Mouse (Mus musculus): ENCODE results near the gene Sertad2.

The Sertad2 gene

DNA sequence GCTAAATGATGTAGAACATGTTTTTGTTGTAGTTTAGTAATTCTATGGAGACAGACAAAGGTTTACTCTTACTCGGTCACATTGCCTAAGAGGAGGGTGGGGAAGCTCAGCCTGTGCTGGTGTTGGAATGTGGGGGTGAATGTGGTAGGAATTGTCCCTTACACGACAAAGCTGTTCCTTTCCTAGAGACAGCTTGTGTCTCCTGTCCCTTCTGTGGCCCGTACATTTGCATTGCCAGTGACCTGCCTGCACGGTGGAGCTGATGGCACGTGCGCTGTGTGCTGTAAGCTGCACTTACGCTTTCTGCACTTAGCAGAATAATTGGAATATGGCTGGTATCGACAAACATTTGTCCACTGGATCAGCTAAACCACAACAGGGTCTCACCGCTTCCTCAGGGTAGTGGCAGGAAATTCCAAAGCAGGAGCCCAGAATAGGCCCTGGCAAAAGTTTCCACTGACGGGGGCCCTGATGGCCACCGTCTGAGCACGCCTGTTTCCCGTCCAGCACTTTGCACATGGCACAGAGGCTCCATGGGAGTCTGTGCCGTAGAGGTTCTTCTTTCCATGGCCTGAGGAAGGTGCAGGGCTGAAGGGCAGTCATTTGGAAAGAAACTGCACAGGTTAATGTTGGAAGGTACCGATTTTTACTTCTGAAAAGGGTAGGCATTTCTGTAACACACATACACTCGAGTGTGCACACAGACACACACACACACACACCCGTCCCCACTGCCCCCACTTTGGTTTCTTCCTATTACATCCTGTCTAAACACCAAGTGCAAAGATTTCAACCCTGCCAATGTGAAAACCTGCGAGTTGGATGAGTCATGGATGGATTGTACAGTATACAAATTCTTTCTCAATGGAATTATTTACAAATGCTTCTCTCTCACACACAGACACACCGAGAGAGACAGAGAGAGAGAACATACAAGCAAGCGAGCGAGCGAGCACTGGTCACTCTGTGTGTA is 51.5 kb downstream of the Sertad2 start:
- DNase-seq (ENCODE audit: low spot score) = no peak

DNA sequence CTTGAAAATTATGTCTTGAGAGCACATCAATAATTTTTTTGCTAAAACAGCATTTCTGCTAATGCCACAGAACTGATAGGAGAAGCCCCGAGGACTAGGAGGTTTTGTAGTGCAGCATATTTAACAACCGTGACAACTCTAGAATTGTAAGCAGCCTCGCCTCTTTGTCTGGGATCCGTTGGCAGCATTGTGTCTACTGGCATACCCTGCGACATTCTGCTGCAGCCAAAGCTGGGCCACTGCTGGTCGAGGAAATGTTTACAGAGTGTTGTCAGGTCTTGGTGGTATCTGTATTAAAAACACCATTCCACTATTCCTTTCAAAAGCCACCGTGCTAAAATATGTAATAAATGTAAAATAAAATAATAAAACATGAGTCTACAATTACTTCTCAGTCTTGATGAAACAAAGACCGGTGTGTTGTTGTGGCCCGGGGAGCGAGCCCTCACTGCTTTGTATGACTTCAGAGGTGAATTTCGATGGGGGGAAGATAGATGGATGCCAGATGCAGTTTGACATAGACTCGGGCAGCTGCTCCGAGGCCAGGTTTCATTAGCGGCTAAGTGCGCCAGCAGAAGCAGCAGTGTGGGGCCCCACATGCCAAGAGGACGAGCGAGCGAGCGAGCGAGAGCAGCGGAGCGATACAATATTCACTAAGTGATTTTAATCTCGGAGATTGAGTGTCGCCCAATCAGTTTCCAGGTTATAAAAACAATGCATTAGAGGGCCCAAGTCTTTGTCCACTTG is 60.2 kb downstream of the Sertad2 start:
- DNase-seq (ENCODE audit: low spot score) = no peak

DNA sequence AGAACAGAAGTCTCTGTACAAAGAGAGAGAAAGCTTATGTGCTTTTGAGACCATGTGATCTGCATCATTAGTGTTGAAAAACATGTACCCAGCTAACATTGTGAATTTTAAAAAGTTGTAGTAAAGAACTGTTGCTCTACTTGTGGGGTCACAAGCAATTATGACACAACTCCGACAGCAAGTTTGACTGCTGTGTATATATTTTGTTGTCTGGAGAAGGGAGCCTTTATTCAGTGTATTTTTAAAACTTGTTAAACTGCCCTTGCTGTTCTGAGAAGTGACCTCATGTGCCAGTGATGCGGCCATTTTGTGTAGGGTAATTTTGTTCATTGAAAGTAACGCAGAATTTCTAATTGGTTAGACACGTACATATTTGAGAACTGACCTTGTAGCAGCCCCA is 61.1 kb downstream of the Sertad2 start:
- DNase-seq (ENCODE audit: low spot score) = no peak

DNA sequence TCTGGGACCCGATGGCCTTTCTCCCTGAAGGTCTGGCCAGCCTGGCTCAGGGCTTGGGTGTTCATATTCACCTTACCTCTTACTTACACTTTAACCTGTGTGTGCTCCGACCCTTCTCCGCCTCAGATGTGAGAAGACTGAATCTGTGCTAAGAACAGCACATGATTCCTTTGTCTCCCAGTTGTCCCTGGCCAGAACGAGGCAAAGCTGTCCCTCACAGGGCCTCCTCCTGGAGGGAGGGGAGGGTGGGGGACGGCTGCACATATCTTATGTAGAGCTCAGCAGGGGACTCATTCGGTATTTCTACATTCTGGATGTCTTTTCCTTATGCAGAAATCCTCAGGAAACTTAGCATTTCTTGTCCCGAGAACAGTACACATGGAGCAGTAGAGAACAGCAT is 62.6 kb downstream of the Sertad2 start:
- no peak for DNase-seq (ENCODE audit: low spot score)

DNA sequence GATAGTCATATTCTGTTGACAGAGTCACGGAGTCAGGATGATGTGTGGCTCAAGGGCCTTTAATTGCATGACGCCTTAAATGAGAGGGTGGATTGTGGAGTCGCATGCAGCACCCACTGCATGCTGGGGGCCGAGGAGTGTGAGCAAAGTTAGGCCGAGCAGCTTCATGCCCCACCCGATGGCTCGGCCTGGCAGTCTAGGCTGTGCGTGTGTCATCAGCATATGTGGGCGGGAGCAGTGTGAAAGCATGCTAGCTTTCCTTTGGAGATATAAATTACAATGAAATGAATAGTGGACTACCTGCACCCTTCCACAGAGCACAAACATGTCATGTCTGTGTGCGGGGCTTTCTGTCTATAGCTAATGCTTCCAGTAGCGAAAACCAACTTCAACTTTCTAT is 65.4 kb downstream of the Sertad2 start:
- no peak for DNase-seq (ENCODE audit: low spot score)

DNA sequence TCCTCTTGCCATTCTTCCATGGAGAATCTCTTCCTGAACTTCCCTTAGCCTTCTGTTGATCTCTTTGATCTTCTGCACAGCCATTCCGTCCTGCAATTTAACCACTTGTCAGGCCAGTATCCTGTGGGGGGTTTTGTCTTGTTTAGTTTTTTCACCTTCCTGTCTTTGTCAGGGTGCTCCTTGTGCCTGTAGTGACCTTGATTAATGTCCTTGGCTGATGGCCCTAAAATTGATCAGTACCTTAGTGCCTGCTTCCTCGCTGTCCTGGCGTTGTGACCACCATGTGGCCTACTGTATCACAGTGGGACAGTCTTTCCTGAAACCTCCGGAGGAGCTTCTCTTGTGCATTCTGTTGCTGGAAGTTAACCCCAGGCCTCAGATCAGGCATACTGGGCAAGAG is 70.2 kb downstream of the Sertad2 start:
- no peak for DNase-seq (ENCODE audit: low spot score)

DNA sequence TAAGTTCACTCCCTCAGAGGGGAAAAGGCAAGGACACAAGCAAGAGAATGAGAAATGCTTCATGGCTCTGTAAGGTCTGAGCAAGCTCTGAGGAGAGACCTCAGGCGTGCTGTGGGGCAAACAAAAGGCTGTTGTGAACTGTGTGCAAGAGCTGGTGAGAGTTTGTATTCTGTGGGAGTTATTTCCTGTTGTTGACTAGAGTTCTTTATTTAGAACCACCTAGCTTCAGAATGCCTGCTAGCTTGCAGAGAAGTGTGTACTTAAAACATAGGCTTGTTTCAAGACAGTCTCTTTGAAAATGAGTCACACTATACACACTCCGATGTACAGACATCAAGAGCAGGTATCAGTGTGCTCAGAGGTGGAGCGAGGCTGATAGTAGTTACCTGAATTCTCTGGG is 73.0 kb downstream of the Sertad2 start:
- no peak for DNase-seq (ENCODE audit: low spot score)

DNA sequence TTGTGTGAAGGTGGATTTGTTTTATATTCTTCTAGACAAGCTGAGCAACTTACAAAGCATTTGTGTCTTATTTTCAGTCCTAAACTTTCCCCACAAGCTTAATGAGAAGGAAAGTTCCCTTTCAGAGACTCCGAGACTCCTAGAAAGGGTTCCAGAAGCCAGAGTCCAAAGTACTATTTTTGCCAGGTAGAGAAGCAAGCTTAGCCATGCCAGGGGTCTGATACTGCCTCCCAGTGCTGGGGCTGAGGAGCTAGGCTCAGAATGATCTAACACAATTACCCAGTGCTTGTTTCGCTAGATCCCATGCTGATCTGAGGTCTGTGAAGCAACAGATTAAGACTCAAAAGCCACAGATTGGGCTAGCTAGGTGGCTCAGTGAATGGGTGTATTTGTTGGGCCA is 84.1 kb downstream of the Sertad2 start:
- DNase-seq (ENCODE audit: low spot score) = no peak

DNA sequence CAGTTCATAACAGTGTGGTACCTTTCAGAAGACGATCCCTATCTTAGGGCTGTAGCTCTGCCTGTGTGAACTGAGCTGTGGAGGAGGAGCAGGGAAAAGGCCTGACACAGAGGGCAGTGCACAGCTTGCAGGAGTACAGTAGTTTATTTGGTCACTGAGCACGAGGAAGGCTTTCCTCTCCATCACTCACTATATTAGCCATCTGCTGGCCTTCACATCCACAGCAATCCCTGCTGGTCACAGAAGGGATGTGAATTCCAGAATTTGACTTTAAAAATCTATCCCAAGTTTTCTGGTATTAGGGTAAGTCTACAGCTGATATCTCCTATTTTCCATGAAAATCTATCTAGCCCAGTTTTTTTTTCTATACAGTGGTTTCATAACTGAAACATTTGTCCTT is 85.2 kb downstream of the Sertad2 start:
- DNase-seq (ENCODE audit: low spot score) = no peak

DNA sequence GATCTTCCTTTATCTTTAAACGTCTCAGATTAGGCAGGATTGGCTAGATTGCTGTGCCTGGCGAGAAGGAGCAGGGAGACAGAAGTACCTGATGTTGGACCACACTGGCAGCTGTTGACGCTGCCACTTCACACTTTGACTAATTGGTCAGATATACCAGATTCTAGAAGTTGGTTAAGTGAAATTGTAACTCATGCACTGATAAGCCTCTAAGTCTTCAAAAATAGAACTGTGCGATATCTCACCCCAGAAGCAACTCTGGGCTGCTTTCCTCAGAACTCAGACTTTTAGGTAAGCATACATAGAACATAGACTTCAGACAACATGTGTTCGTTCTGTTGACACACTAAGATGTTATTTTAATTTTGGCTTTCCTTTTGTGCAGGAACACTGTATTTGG is 86.6 kb downstream of the Sertad2 start:
- no peak for DNase-seq (ENCODE audit: low spot score)

DNA sequence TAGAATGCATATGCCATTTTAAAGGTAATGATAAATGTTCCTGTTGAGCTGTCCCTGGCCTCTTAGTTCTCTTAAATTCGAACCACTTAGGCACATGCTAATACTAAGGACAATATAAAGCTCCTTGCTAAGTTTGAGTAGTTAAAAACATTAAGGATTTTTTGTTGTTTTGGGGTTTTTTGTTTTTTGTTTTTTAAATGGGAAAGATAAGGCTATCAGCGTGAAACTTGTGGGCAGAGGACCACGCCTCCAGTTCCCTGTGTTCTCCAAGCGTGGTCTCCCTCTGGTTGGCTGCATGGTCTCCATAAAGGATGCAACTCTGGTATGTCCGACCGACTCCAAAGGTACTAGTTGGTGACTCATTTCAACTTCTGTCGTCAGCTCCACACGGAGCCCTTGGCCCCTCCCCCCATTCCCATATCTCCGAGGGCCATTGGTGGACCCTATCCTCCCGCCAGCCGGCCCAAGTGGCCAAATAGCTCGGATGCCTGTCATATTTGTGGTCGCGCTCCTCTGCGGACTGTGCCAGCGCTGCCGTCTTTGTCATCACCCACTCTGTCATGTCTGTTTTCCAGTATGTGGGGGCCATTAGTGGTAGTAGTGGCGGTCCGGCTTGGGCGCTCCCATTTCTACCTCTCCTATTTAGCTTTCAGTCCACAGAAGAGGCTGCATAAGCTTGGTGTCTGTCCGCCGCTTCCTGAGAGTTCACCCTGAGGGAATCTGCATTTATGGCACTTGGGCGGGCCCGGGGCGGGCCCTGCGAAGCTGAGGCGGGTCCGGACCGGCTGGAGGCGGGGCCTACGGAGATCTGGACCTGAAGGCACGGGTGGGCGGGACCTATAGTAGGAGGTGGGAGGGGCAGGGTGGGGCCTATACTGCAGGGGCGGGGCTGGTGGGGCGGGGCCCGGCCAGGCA is 88.2 kb downstream of the Sertad2 start:
- peak; percentile 95 for DNase-seq (ENCODE audit: low spot score)

DNA sequence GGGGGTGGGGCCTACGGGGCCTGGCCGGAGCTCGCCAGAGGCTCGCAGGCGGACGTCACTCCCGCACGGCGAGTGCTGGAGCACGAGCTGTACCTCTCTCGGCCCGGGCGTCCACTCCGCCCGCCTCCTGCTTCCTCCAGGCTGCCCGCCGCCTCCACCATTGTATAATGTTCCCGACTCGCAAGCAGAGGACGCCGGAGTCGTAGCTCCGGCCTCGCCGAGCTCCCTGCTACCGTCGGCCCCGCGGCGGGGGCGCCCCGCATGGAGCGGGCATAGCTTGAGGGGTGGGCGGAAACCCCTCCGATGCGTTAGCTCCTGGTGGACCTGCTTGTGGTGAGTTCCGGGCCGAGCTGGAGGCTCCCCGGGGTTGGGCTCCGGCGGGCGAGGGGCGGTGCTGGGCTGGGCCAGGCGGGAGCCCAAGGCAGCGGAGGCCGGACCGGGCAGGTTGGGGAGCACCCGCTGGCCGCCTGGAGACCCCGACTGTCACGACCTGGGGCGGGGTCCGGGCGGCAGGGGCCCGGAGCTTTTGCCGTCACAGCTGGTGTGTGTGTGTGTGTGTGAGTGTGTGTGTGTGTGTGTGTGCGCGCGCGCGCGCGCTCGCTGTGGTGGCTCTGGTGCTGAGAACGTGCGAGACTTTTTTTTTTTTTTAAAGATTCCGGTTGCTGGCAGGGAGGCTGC is 89.0 kb downstream of the Sertad2 start:
- DNase-seq (ENCODE audit: low spot score) = peak; percentile 75

DNA sequence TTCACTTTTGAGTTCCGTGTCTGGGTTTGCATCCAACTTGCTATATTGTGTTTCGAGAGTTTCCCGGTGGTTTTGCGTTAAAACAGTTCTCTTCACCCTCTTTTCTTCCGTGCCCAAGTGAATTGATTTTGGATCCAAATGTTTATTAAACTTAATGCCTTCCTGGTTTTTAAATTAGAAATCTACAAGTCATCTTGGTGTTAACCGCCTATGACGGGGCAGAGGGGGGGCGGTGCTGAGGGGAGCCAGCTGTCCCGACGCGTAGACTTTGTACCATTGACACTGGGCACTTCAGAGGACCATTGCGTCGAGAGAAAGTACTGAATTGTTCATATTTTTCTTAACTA is 89.5 kb downstream of the Sertad2 start:
- DNase-seq (ENCODE audit: low spot score) = peak; percentile 70

DNA sequence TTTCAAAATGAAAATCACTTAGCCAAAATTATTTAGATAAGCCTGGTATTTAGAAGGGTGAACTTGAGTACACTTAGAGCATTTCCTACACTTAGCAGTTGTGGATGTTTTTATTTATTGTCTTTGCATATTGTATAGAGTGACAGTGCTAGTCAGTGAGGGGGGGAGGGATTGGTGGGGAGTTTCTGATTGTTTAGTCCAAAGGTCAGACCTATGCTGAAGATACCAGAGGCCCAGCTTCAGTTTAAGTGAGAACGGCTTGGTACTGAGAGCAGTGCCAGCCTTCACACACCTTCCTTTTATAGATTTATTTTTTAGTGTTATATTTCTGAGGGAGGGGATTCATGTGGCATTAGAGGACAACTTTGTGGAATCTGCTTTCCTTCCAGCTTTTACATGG is 91.5 kb downstream of the Sertad2 start:
- DNase-seq (ENCODE audit: low spot score) = no peak

DNA sequence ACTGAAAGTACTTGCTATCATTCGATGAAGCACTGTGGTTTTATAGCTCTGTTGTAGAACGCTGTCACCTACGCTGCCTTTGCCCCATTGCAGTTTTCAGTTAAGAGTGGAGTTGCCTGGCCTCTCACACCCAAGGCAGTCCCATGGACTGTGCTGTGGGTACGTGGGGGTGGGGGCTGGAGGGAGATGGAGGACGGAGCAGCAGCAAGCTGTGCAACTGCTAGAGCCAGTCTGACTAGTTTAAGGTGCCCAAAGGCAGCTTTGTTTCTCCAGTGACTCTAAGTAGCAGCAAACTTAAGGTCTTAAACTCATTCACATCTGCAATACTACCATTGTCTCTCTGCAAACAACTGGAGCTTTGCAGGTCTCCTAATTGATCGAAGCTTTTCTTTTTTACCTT is 92.6 kb downstream of the Sertad2 start:
- DNase-seq (ENCODE audit: low spot score) = peak; percentile 14

DNA sequence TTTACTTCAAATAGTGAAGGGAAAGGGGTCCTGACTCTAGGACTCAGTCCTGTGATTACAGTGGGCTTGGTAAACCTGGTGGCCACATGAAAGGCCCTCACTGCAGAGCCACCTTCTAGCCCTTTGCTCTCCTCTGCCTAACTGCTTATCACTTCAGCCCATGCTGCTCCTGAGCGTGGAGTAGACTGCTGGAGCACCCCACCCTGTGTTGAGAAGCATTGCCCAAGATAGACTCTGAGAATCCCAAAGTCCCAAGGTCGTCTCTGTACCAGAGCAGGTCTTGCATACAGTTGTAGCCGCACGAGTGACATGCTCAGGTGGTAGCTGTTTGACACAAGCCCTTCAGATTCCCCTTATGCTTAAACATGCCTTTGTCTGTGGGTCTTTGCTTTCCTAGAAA is 93.1 kb downstream of the Sertad2 start:
- peak; percentile 50 for DNase-seq (ENCODE audit: low spot score)

DNA sequence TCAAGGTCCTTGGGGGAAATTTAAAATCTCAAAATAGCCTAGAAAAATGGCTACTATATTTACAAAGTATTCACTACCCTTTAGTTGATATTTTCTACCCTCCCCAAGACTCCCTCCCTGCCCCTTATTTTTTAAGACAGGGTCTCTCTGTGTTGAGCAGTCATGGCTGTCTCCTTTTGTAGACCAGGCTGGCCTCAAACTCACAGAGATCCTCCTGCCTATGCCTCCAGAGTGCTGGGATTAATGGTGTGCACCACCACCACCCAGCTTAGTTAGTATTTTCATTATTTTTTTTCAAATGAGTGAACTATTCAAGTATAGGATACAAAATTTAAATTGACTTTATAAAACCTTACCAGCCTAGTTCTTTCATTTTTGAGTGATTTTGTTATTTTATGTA is 94.0 kb downstream of the Sertad2 start:
- DNase-seq (ENCODE audit: low spot score) = no peak

DNA sequence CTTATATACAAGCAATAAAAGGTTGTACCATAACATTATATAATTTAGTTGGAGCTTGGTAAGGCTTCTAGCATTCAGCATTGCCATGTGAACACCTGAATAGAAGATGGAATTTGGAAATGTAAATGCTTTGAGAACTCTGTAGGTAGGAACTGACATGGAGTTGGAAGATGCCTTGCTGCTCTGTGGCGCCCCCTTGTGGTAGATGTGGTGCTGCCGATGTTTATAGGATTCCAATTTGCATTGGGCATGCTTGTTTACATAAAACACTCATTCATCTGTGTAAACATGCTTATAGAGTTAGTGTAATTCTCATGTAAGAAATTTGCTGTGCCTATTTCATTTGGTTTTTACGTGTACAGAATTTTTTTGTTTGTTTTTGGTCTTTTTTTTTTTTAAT is 95.8 kb downstream of the Sertad2 start:
- DNase-seq (ENCODE audit: low spot score) = peak; percentile 77

DNA sequence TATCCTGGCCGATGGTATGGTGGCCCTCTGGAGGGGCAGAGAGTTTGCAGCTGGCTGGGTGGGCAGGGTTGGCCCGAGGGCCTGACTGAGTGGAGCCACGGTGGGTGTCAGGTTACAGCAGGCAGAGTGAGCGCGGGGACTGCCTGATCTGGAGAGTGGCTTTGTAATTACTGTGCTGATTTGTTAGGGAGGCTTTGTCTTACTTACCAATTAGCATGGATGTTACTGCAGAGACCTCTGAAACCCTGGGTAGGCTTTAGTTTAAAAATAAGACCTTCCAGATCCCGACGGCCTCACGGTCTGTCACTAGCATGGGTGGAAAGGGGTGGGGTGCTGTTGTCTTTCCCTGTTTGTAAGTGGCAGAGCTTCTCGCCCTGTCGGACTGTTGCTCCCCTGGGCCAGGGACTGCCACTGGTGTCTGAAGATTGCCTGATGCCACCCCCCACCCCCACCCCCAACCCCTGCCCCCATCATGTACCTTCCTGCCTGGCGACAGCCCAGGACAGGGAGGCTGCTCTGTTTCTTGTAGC is 96.9 kb downstream of the Sertad2 start:
- DNase-seq (ENCODE audit: low spot score) = no peak

DNA sequence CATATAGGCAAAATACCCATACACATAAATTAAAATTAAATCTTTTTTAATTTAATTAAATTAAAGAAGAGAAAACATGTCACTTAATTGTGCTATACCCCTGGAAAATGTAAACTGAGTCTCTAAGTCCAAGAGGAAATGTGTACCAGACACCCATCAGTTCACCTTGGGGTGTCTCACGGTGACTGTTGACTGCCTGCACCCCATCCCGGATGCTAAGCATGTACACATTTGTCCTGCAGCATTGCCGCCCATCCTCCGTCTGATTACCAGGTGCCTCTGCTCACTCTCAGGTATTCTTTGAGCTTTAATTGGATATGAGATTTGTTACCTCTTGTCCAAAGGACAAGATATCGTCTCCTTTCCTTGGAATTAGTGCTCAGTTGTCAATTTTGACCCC is 99.3 kb downstream of the Sertad2 start:
- DNase-seq (ENCODE audit: low spot score) = no peak

DNA sequence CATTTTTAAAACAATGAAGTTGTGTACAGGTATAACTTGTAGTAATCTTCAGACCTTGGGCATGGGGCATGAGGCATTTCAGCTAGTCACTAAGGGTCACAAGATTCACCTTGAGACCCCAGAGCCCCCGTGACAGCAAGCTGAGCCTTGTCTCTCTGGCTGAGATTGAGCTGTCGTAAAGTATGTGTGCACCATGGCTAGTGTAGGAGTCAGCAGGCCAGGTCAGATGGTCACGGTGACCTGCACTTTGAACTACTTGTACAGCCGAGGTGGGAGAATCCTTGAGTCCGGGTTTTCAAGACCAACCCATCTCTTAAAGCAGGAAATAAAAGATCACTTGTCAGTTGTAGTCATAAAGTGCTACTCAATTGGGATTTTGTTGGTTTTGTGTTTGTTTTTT is 100.1 kb downstream of the Sertad2 start:
- DNase-seq (ENCODE audit: low spot score) = no peak

DNA sequence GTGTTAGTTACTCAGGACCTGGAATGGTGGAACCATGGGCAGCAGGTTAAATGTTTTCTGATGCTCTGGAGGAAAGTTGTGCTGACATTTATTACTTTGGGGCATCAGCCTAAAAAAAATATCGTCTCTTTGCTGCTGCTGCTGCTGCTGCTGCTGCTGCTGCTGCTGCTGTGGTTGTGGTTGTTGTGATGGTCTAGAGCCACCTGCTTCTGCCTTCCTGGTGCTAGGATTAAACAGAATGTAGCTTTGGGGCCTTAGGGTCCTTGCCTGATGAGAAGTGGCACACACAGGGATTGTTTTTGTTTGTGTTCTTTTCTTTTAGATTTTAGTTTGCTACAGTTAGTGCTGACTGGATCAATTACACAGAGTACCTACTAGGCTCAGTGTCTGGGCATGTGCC is 101.1 kb downstream of the Sertad2 start:
- DNase-seq (ENCODE audit: low spot score) = no peak
